Mouse (Mus musculus): ENCODE measurements around the gene C1qtnf9.

DNA sequence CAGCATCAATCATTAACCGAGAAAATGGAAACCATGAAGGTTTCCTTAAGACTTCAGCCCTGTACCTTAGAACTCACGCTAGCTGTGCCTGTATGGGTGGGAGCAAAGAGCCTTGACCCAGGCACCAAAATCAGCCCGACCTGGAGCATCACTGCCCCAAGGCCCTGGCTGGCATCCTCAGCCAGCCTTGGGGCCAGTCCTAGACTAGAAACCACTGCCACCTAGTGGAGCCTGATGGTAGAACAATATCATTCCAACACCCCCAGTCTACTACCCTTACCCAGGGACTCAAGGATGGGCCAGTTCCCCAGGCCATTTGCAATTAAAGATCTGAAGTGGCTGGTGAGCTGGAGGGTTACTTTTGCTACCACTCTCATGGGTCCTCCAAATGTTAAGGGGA, 22.2 kb downstream of the C1qtnf9 start:
- TF ChIP-seq GATA1 (IDR thresholded peaks at IDR 0.05; ENCODE audit: borderline replicate concordance, low read length) (no peak), FLI1 (IDR thresholded peaks at IDR 0.05; ENCODE audit: low read length) (no peak)
